Mouse (Mus musculus) c-Kit-negative CD71-positive TER-119-positive erythroid progenitor cells, embryonic 14.5 days (primary cell): ENCODE data around the gene Spdl1.

Experiments
- DNase-seq: peaks from one replicate; pipeline ENCODE4 v3.0.0-alpha.2; 2013; ENCODE audit warnings: low read depth, low spot score

Spdl1 gene

DNA sequence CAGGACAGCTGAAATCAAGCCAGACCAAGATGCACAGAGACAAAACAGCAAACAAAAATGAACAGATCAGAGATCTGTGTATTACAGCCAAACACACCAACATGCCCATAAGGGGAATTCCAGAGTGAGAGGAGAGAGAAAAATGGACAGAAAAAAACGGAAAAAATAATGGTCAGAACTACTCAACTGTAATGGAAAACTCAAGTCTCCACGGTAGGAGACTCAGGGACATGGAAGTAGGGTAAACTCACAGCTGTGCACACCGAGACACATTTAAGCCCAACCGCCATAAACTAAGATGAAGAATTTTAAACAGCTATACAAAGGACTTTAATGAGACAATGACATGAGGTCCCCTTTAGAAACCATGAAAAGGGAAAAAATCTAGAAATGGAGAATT is 73.9 kb downstream of the Spdl1 start:
- DNase-seq, result no peak
